Mouse (Mus musculus) olfactory bulb, adult 2 months (tissue): ENCODE results near the gene Apmap.

Experiments
- CTCF ChIP-seq: fragments of 200-500 bp; IDR thresholded peaks from 2 replicates; pipeline ENCODE4 v1.5.1; 2012; ENCODE audit warnings: low read depth, mild to moderate bottlenecking, low read length, moderate library complexity; ENCODE audit not compliant: insufficient read depth
- POLR2A ChIP-seq: fragments of 200-500 bp; IDR thresholded peaks from 2 replicates; pipeline ENCODE4 v1.6.1; 2012; ENCODE audit warnings: mild to moderate bottlenecking, low read depth, low read length, moderate library complexity; ENCODE audit not compliant: insufficient read depth

DNA sequence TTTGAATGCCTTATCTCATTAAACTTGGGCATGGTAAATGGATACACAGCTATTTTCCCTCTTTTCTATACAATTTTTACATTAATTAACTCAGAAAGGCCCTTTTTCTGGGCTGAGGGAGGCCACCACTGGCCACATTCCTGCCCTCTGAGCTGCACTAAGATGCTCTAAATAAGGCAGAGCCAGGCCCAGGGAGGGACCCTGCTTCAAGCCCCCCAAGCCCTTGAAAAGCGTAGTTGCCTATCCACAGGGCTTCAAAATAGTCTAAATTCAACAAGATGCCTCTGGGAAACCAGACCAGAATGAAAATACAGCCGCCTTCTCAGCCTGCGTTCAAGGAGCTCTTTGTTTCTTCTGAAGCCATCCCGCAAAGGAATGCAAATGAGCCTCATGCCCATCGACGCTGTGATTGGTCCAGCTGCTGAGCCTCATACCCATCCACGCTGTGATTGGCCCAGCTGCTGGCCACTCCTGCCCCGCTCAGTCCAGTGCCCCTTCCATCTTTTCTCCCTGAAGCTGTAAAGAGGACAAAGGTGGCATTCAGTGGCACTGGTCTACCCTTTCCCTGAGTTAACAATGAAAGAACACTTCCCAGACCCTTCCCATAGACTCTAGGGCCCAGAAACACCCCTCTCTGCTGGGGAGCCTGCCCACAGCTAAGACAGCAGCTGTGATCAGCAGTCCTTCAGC lies 35.5 kb upstream of the Apmap start:
- no peak for TF ChIP-seq CTCF
- TF ChIP-seq POLR2A = no peak
